Mouse (Mus musculus) stomach, embryonic 14.5 days (tissue): ENCODE results near the gene Cep104. TPM values are rescaled to one million over a fixed set of nuclear protein-coding genes. Genes with fewer than 3 reads are reported as not detected.

Experiments used
- ATAC-seq: fragments of 200-750 bp; cut with Nextera tagmentation; 2 replicates; pipeline ENCODE4 v1.8.0; 2017; ENCODE audit warnings: low read depth, moderate TSS enrichment; ENCODE audit not compliant: insufficient number of reproducible peaks, insufficient read depth, low FRiP score
- H3K27ac ChIP-seq: fragments of 300-500 bp; sonication (generic); 2 replicates; pipeline ENCODE4 v1.5.1; 2014; ENCODE audit warnings: mild to moderate bottlenecking, low read length, moderate library complexity, mixed read lengths
- H3K27me3 ChIP-seq: fragments of 300-500 bp; sonication (generic); 2 replicates; pipeline ENCODE4 v1.6.1; 2014; ENCODE audit warnings: low read length, control low read depth, mixed read lengths; ENCODE audit not compliant: control insufficient read depth, insufficient read depth
- H3K36me3 ChIP-seq: fragments of 300-500 bp; sonication (generic); 2 replicates; pipeline ENCODE4 v1.6.1; 2014; ENCODE audit warnings: mild to moderate bottlenecking, control low read depth, low read length, moderate library complexity, mixed read lengths; ENCODE audit not compliant: control insufficient read depth, insufficient read depth
- H3K4me1 ChIP-seq: fragments of 300-500 bp; sonication (generic); 2 replicates; pipeline ENCODE4 v1.6.1; 2014; ENCODE audit warnings: low read length, control low read depth, mixed read lengths; ENCODE audit not compliant: control insufficient read depth, insufficient read depth
- H3K4me2 ChIP-seq: fragments of 300-500 bp; sonication (generic); replicated peaks from 2 replicates; pipeline ENCODE4 v1.6.1; 2014; ENCODE audit warnings: low read depth, low read length, control low read depth
- H3K4me3 ChIP-seq: fragments of 300-500 bp; sonication (generic); 2 replicates; pipeline ENCODE4 v1.5.1; 2014; ENCODE audit warnings: low read depth, low read length, control low read depth
- H3K9ac ChIP-seq: fragments of 300-500 bp; sonication (generic); replicated peaks from 2 replicates; pipeline ENCODE4 v1.6.1; 2014; ENCODE audit warnings: low read depth, mild to moderate bottlenecking, control low read depth, low read length, moderate library complexity, mixed read lengths
- H3K9me3 ChIP-seq: fragments of 300-500 bp; sonication (generic); 2 replicates; pipeline ENCODE4 v1.6.1; 2016; ENCODE audit warnings: low read depth, low read length, control low read depth; ENCODE audit not compliant: control insufficient read depth
- WGBS: fragments of 180-500 bp; shearing (Covaris S2); extraction: QIAGEN DNeasy Blood & Tissue Kit; methylation state at CpG from one replicate; pipeline ENCODE4 v1.1.7; 2014; 5-methylcytosine and 5-hydroxymethylcytosine counted together
- polyA plus RNA-seq: library from polyadenylated mRNA; unstranded; fragments of >200 nt; fragmentation: Nextera tagmentation; extraction: Ambion mirVana; gene quantifications from 2 replicates; pipeline ENCODE4 v1.2.1, GENCODE M21; 2014

Cep104 gene
- 15.0 and 16.9 TPM in 2 replicates for polyA plus RNA-seq

GRCm38 (mm10) chr4:153974431-153975291 is at the start of gene Cep104, which contains the start of gene Dffb:
Cep104 (plus strand) TSS chr4:153975194.
Dffb (minus strand) TSS chr4:153975126.
- no peaks in the 10 kb centered on the region for H3K27me3 ChIP-seq
- H3K9me3 ChIP-seq: no peaks in the 10 kb centered on the region
- H3K36me3 ChIP-seq: peaks cover 18% of the 10 kb centered on the region
- peak within 1 kb of the TSS; percentile 88 for H3K4me2 ChIP-seq
- H3K4me3 ChIP-seq: peak within 1 kb of the TSS; percentile 95
- under 1% methylated on average over 68 of the region's 68 CpGs for WGBS
- ATAC-seq: peak; percentile 98
- peaks cover 10% of the 10 kb centered on the region for H3K4me1 ChIP-seq
- H3K9ac ChIP-seq: peak within 1 kb of the TSS; percentile 77
- peak within 1 kb of the TSS; percentile 21; the same call in 1 of the 2 replicates for H3K27ac ChIP-seq

GRCm38 (mm10) chr4:153928772-153929299 is 46.2 kb upstream of the Cep104 start:
- H3K4me2 ChIP-seq: no peak overlapping the region
- no peaks in the 10 kb centered on the region for H3K4me1 ChIP-seq
- no peak overlapping the region for H3K4me3 ChIP-seq
- WGBS: 83% methylated on average over 11 of the region's 11 CpGs
- no peak overlapping the region for H3K27ac ChIP-seq
- ATAC-seq: no peak
- H3K9ac ChIP-seq: no peak overlapping the region
- H3K9me3 ChIP-seq: no peaks in the 10 kb centered on the region
- H3K27me3 ChIP-seq: no peaks in the 10 kb centered on the region
- no peaks in the 10 kb centered on the region for H3K36me3 ChIP-seq

GRCm38 (mm10) chr4:153929425-153929824 is 45.6 kb upstream of the Cep104 start:
- ATAC-seq: no peak
- no peak overlapping the region for H3K27ac ChIP-seq
- no peaks in the 10 kb centered on the region for H3K36me3 ChIP-seq
- H3K4me3 ChIP-seq: no peak overlapping the region
- WGBS: 59% methylated on average over 10 of the region's 10 CpGs
- H3K4me1 ChIP-seq: no peaks in the 10 kb centered on the region
- H3K4me2 ChIP-seq: no peak overlapping the region
- H3K27me3 ChIP-seq: no peaks in the 10 kb centered on the region
- H3K9me3 ChIP-seq: no peaks in the 10 kb centered on the region
- H3K9ac ChIP-seq: no peak overlapping the region

- H3K9me3 ChIP-seq: no peaks in the 10 kb centered on the region
- no peak overlapping the region for H3K27ac ChIP-seq
- no peak overlapping the region for H3K4me3 ChIP-seq
- H3K27me3 ChIP-seq: no peaks in the 10 kb centered on the region
- no peaks in the 10 kb centered on the region for H3K4me1 ChIP-seq
- no peak overlapping the region for H3K9ac ChIP-seq
- H3K4me2 ChIP-seq: no peak overlapping the region
- WGBS: 60% methylated on average over 4 of the region's 4 CpGs
- ATAC-seq: no peak
- H3K36me3 ChIP-seq: no peaks in the 10 kb centered on the region
These were observed 45.1 kb upstream of the Cep104 start for GRCm38 (mm10) chr4:153929921-153930320.

- H3K27ac ChIP-seq: no peak overlapping the region
- no peak overlapping the region for H3K9ac ChIP-seq
- H3K4me1 ChIP-seq: no peaks in the 10 kb centered on the region
- H3K36me3 ChIP-seq: no peaks in the 10 kb centered on the region
- 56% methylated on average over 4 of the region's 4 CpGs for WGBS
- no peak overlapping the region for H3K4me2 ChIP-seq
- H3K4me3 ChIP-seq: no peak overlapping the region
- H3K9me3 ChIP-seq: no peaks in the 10 kb centered on the region
- no peaks in the 10 kb centered on the region for H3K27me3 ChIP-seq
- ATAC-seq: no peak
These were observed 31.8 kb upstream of the Cep104 start for GRCm38 (mm10) chr4:153943243-153943642.

GRCm38 (mm10) chr4:153944261-153944660 is 30.7 kb upstream of the Cep104 start:
- Histone ChIP-seq H3K4me1 (no peaks in the 10 kb centered on the region), H3K27me3 (no peaks in the 10 kb centered on the region), H3K4me3 (no peak overlapping the region), H3K27ac (no peak overlapping the region), H3K9ac (no peak overlapping the region), H3K36me3 (no peaks in the 10 kb centered on the region), H3K9me3 (no peaks in the 10 kb centered on the region), H3K4me2 (no peak overlapping the region)
- ATAC-seq: no peak
- WGBS: 52% methylated on average over 6 of the region's 6 CpGs

- no peaks in the 10 kb centered on the region for H3K9me3 ChIP-seq
- no peak for ATAC-seq
These were observed 29.3 kb upstream of the Cep104 start for GRCm38 (mm10) chr4:153945741-153946140.

GRCm38 (mm10) chr4:153950372-153950771 is 24.6 kb upstream of the Cep104 start:
- Histone ChIP-seq H3K4me3 (no peak overlapping the region), H3K27ac (no peak overlapping the region), H3K27me3 (no peaks in the 10 kb centered on the region), H3K4me2 (no peak overlapping the region), H3K36me3 (no peaks in the 10 kb centered on the region), H3K4me1 (no peaks in the 10 kb centered on the region), H3K9ac (no peak overlapping the region), H3K9me3 (no peaks in the 10 kb centered on the region)
- ATAC-seq: no peak
- WGBS: 73% methylated on average over 2 of the region's 2 CpGs

More at GRCm38 (mm10) chr4:153945741-153946140, 29.3 kb upstream of the Cep104 start:
- no peaks in the 10 kb centered on the region for H3K36me3 ChIP-seq
- H3K4me3 ChIP-seq: no peak overlapping the region
- no peak overlapping the region for H3K4me2 ChIP-seq
- H3K27me3 ChIP-seq: no peaks in the 10 kb centered on the region
- no peak overlapping the region for H3K9ac ChIP-seq
- H3K27ac ChIP-seq: no peak overlapping the region
- no peaks in the 10 kb centered on the region for H3K4me1 ChIP-seq
- 75% methylated on average over 6 of the region's 6 CpGs for WGBS
